Mouse (Mus musculus) lung, postnatal 0 days (tissue): ENCODE measurements around the gene Trim2.

Experiments used
- CTCF ChIP-seq: IDR thresholded peaks from 2 replicates; pipeline ENCODE4 v1.5.1; 2016; ENCODE audit warnings: antibody characterized with exemption, mild to moderate bottlenecking
- EP300 ChIP-seq: IDR thresholded peaks from 2 replicates; pipeline ENCODE4 v1.6.1; 2016; ENCODE audit warnings: antibody characterized with exemption, mild to moderate bottlenecking, control low read depth

DNA sequence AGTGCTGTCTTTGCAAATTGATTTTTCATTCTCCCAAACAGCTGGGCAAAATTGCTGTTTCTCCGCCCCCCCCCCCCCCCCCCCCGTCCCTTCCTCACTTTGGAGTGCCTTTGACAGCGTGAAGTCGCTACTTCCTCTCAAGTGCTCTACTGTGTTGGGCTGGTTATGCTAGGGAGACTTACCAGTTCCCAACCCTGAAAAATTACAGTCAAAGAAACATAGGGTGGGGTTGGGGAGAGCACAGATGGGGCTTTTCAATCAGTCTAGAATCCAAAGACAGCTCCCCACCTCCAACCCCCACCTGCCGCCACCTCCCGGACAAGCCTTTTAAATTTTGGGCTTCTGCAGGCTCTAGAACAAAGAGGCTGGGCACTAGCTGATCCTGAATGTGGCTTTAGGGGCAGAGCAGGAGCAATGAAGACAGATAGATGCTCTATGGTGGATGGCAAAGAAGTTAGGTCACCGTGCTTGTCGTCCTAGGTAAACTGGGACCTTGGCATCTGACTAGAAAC is 46.6 kb downstream of the Trim2 start:
- TF ChIP-seq CTCF (no peak), EP300 (no peak)
